Mouse (Mus musculus) granulocyte monocyte progenitor cell, adult 5-6 weeks (primary cell): Measurements from ENCODE around the gene Syt9. TPM values are rescaled to one million over a fixed set of nuclear protein-coding genes. Genes with fewer than 3 reads are reported as not detected.

Experiments
- ATAC-seq: replicated peaks from 2 replicates; pipeline ENCODE4 v1.8.0; 2016; ENCODE audit warnings: mild to moderate bottlenecking, moderate TSS enrichment, inconsistent platforms; ENCODE audit not compliant: poor library complexity, severe bottlenecking
- total RNA-seq, 2 experiments: library from RNA; stranded (forward) in 1 of 2; stranded (reverse) in 1 of 2; fragments of 200-712, 200-1000 nt in 1 of 2; fragments of >200 nt in 1 of 2; fragmentation: Nextera tagmentation in 1 of 2; gene quantifications; 2 replicates each; pipeline ENCODE4 v1.2.3; 2014 to 2017

Gene Syt9
- total RNA-seq (2014; fragmentation: Nextera tagmentation) (not detected in 2 replicates), total RNA-seq (2017) (not detected in 2 replicates)

GRCm38 (mm10) chr7:107370232-107371125, at the start of gene Syt9:
TSS of gene Syt9 (plus strand) at chr7:107370728.
- peak; percentile 71 for ATAC-seq

- no peak for ATAC-seq
Observed at GRCm38 (mm10) chr7:107339013-107339412, 31.5 kb upstream of the Syt9 start.

GRCm38 (mm10) chr7:107339560-107340057, 30.9 kb upstream of the Syt9 start:
- ATAC-seq, result no peak

GRCm38 (mm10) chr7:107340221-107340620, 30.3 kb upstream of the Syt9 start:
- no peak for ATAC-seq

GRCm38 (mm10) chr7:107341519-107342190, 28.9 kb upstream of the Syt9 start:
- no peak for ATAC-seq

GRCm38 (mm10) chr7:107349201-107349600, 21.3 kb upstream of the Syt9 start:
- no peak for ATAC-seq

GRCm38 (mm10) chr7:107362153-107362552, 8.4 kb upstream of the Syt9 start:
- ATAC-seq, result no peak

- no peak for ATAC-seq
Observed at GRCm38 (mm10) chr7:107362634-107363033, 7.9 kb upstream of the Syt9 start.

GRCm38 (mm10) chr7:107371126-107371920, 795 bp downstream of the Syt9 start:
- ATAC-seq, result peak; percentile 17; the same call in 1 of the 2 replicates

GRCm38 (mm10) chr7:107380562-107380961, 10.0 kb downstream of the Syt9 start:
- ATAC-seq, result no peak

- no peak for ATAC-seq
Observed at GRCm38 (mm10) chr7:107389604-107390003, 19.1 kb downstream of the Syt9 start.

- ATAC-seq, result no peak
Observed at GRCm38 (mm10) chr7:107392749-107393148, 22.2 kb downstream of the Syt9 start.

GRCm38 (mm10) chr7:107400061-107400799, 29.7 kb downstream of the Syt9 start:
- ATAC-seq, result no peak

GRCm38 (mm10) chr7:107403261-107403660, 32.7 kb downstream of the Syt9 start:
- ATAC-seq, result no peak

GRCm38 (mm10) chr7:107414928-107415327, 44.4 kb downstream of the Syt9 start:
- no peak for ATAC-seq

GRCm38 (mm10) chr7:107417043-107417850, 46.7 kb downstream of the Syt9 start:
- no peak for ATAC-seq

GRCm38 (mm10) chr7:107437381-107437780, 66.9 kb downstream of the Syt9 start:
- no peak for ATAC-seq

GRCm38 (mm10) chr7:107444579-107444978, 74.1 kb downstream of the Syt9 start:
- ATAC-seq, result no peak

GRCm38 (mm10) chr7:107454660-107455059, 84.1 kb downstream of the Syt9 start:
- ATAC-seq, result no peak
